Mouse (Mus musculus): Measurements from ENCODE around the gene Zfp983. TPM values are rescaled to one million over a fixed set of nuclear protein-coding genes. Genes with fewer than 3 reads are reported as not detected.

Zfp983 gene
- total RNA-seq, 4 experiments from 2014 or later: 8.5 to 14.1 (median 11.7) TPM

Other genes starting within 250 kb of the Zfp983 start
- gene Zfp54, start 227.4 kb upstream of the Zfp983 start, total RNA-seq (2022): 1 to 10 TPM in 1 of 4 experiments, under 1 TPM in 3; 0.84 to 1.6 (median 0.87) TPM
- gene Zfp51, start 200.2 kb upstream of the Zfp983 start, total RNA-seq (2022): 1 to 10 TPM; 3.5 to 5.3 (median 4.6) TPM
- 1 to 10 TPM; 4.3 to 6.4 (median 5.3) TPM for gene Zfp53, start 161.6 kb upstream of the Zfp983 start, total RNA-seq (2022)
- 10 to 100 TPM in 1 of 4 experiments, 1 to 10 TPM in 3; 7.4 to 11.9 (median 8.2) TPM for gene Zfp52, start 115.1 kb upstream of the Zfp983 start, total RNA-seq (2022)
- gene Zfp948, start 83.6 kb upstream of the Zfp983 start, total RNA-seq (2022): 10 to 100 TPM; 10.9 to 15.0 (median 11.3) TPM
- gene Gm10226, start 41.2 kb downstream of the Zfp983 start, total RNA-seq (2022): 10 to 100 TPM in 1 of 4 experiments, 1 to 10 TPM in 3; 5.0 to 11.0 (median 5.9) TPM
- 10 to 100 TPM in 1 of 4 experiments, 1 to 10 TPM in 3; 5.7 to 10.0 (median 7.6) TPM for gene Zfp760, start 57.1 kb downstream of the Zfp983 start, total RNA-seq (2022)
- 1 to 10 TPM; 4.8 to 6.6 (median 5.2) TPM for gene Zfp229, start 80.2 kb downstream of the Zfp983 start, total RNA-seq (2022)
- gene Zfp820, start 195.1 kb downstream of the Zfp983 start, total RNA-seq (2022): under 1 TPM; 0.47 to 0.85 (median 0.56) TPM

Measured in layer of hippocampus, adult 8-10 months (tissue).